ENCODE assay signal across 28 mouse cellular contexts in the genomic region with DNA sequence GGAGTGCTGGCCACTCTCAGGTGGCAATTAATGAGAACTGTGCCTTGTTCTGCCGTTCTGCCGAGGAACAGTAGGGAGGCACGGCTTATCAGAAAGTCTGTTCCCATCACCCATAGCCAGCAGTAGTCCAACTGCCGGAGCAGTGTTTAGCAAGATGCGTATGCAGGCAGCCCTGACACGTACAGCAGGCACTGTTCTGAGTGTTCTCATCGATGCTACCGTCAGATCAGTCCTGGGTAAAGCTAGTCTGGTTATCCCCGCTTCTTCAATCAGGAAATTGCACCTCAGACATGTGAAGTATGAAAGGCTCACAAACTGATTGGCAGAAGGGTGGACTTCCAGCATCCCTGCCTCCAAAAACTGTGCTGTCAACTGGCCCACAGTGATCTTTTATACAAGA.
DNase-seq lines count a peak whose midpoint lies in the region; ATAC-seq lines count a peak whose summit lies in the region.
"Had no signal": no experiment of that assay in that cellular context is flagged by ENCODE, and none has a peak within 500 bp of the region (broad histone marks: within the 10 kb centered on the region; RNA-seq: fewer than 3 reads in every experiment).

No protein-coding gene starts in this region.

- no peak overlapping the region for H3K9ac ChIP-seq in midbrain, embryonic 16.5 days (ENCODE audit: low read depth, low read length)
- no peak overlapping the region for H3K9ac ChIP-seq in midbrain, embryonic 15.5 days
- H3K9ac ChIP-seq: embryonic facial prominence, embryonic 13.5 days; forebrain, embryonic 12.5 days; forebrain, embryonic 15.5 days; heart, embryonic 12.5 days; heart, embryonic 15.5 days; hindbrain, embryonic 13.5 days had no signal

- no peak overlapping the region for H3K4me3 ChIP-seq in heart, embryonic 10.5 days
- H3K4me3 ChIP-seq in midbrain, embryonic 16.5 days (ENCODE audit: low read depth, low read length): no peak overlapping the region
- no peak overlapping the region for H3K4me3 ChIP-seq in midbrain, embryonic 15.5 days
- H3K4me3 ChIP-seq: embryonic facial prominence, embryonic 10.5 days; embryonic facial prominence, embryonic 13.5 days; erythroblast, embryonic 14.5 days; forebrain, embryonic 12.5 days; forebrain, embryonic 15.5 days; heart, embryonic 12.5 days; heart, embryonic 15.5 days; hindbrain, embryonic 10.5 days; hindbrain, embryonic 13.5 days had no signal

- no peaks in the 10 kb centered on the region for H3K4me1 ChIP-seq in heart, embryonic 10.5 days
- H3K4me1 ChIP-seq in midbrain, embryonic 16.5 days (ENCODE audit: control insufficient read depth, insufficient read depth, low read length): no peaks in the 10 kb centered on the region
- no peaks in the 10 kb centered on the region for H3K4me1 ChIP-seq in midbrain, embryonic 15.5 days
- H3K4me1 ChIP-seq: embryonic facial prominence, embryonic 10.5 days; embryonic facial prominence, embryonic 13.5 days; forebrain, embryonic 12.5 days; forebrain, embryonic 15.5 days; heart, embryonic 12.5 days; heart, embryonic 15.5 days; hindbrain, embryonic 10.5 days; hindbrain, embryonic 13.5 days had no signal

- H3K27me3 ChIP-seq in heart, embryonic 10.5 days (ENCODE audit: insufficient read depth, poor library complexity, severe bottlenecking): no peaks in the 10 kb centered on the region
- no peaks in the 10 kb centered on the region for H3K27me3 ChIP-seq in midbrain, embryonic 16.5 days (ENCODE audit: control insufficient read depth, insufficient read depth, low read depth, low read length)
- no peaks in the 10 kb centered on the region for H3K27me3 ChIP-seq in midbrain, embryonic 15.5 days (replicated peaks)
- H3K27me3 ChIP-seq: embryonic facial prominence, embryonic 13.5 days; forebrain, embryonic 12.5 days; forebrain, embryonic 15.5 days; heart, embryonic 12.5 days; heart, embryonic 15.5 days; hindbrain, embryonic 13.5 days had no signal

- H3K9me3 ChIP-seq in heart, embryonic 10.5 days: no peaks in the 10 kb centered on the region
- no peaks in the 10 kb centered on the region for H3K9me3 ChIP-seq in midbrain, embryonic 16.5 days (replicated peaks; ENCODE audit: control insufficient read depth, low read length, poor library complexity, severe bottlenecking)
- no peaks in the 10 kb centered on the region for H3K9me3 ChIP-seq in midbrain, embryonic 15.5 days
- H3K9me3 ChIP-seq: embryonic facial prominence, embryonic 10.5 days; embryonic facial prominence, embryonic 13.5 days; forebrain, embryonic 12.5 days; forebrain, embryonic 15.5 days; heart, embryonic 12.5 days; heart, embryonic 15.5 days; hindbrain, embryonic 10.5 days; hindbrain, embryonic 13.5 days had no signal

- H3K4me2 ChIP-seq in midbrain, embryonic 16.5 days (ENCODE audit: low read length): no peak overlapping the region
- H3K4me2 ChIP-seq in midbrain, embryonic 15.5 days: no peak overlapping the region
- H3K4me2 ChIP-seq: embryonic facial prominence, embryonic 13.5 days; forebrain, embryonic 12.5 days; forebrain, embryonic 15.5 days; heart, embryonic 12.5 days; heart, embryonic 15.5 days; hindbrain, embryonic 13.5 days had no signal

- ATAC-seq in midbrain, embryonic 16.5 days: no peak
- ATAC-seq in midbrain, embryonic 15.5 days (replicated peaks): no peak
- ATAC-seq: activated CD4-positive, CD25-positive, alpha-beta regulatory T cell, adult 4 months; forebrain, embryonic 15.5 days; hindbrain, embryonic 16.5 days had no signal

- DNase-seq in heart, adult 11 months: peak; percentile 61
- DNase-seq in heart, embryonic 10.5 days (ENCODE audit: low spot score): no peak
- DNase-seq in brain, adult 2 months (ENCODE audit: low read depth, low spot score): peak; percentile 7
- DNase-seq in layer of hippocampus, postnatal 10 days (ENCODE audit: low spot score in 2 of 2): peak; percentile 14 to 38
- DNase-seq: adrenal gland, adult 8-10 months; adrenal gland, postnatal 25 days; cerebellum, adult 11 months; cerebellum, adult 2 months; cerebellum, adult 9-11 months; cerebellum, postnatal 25 days; embryo, embryonic 11 days; gastrocnemius, postnatal 10 days; gastrocnemius, postnatal 36 days; heart, postnatal 10 days; heart, postnatal 36 days had no signal

- 67% methylated on average over 9 of the region's 9 CpGs for WGBS in heart, embryonic 10.5 days
- WGBS in midbrain, embryonic 16.5 days: 84% methylated on average over 9 of the region's 9 CpGs
- WGBS in midbrain, embryonic 15.5 days: 80% methylated on average over 9 of the region's 9 CpGs

- no peak overlapping the region for H3K27ac ChIP-seq in heart, embryonic 10.5 days
- H3K27ac ChIP-seq in midbrain, embryonic 16.5 days (ENCODE audit: low read length): no peak overlapping the region
- no peak overlapping the region for H3K27ac ChIP-seq in midbrain, embryonic 15.5 days
- H3K27ac ChIP-seq: embryonic facial prominence, embryonic 10.5 days; embryonic facial prominence, embryonic 13.5 days; forebrain, embryonic 12.5 days; forebrain, embryonic 15.5 days; heart, embryonic 15.5 days; hindbrain, embryonic 10.5 days; hindbrain, embryonic 13.5 days had no signal

- H3K36me3 ChIP-seq in heart, embryonic 10.5 days: no peaks in the 10 kb centered on the region
- H3K36me3 ChIP-seq in midbrain, embryonic 16.5 days (ENCODE audit: control insufficient read depth, insufficient read depth, low read length): no peaks in the 10 kb centered on the region
- no peaks in the 10 kb centered on the region for H3K36me3 ChIP-seq in midbrain, embryonic 15.5 days (replicated peaks)
- H3K36me3 ChIP-seq: embryonic facial prominence, embryonic 10.5 days; embryonic facial prominence, embryonic 13.5 days; forebrain, embryonic 12.5 days; forebrain, embryonic 15.5 days; heart, embryonic 12.5 days; heart, embryonic 15.5 days; hindbrain, embryonic 10.5 days; hindbrain, embryonic 13.5 days had no signal
